Mouse (Mus musculus): ENCODE measurements around the gene Senp2. TPM values are rescaled to one million over a fixed set of nuclear protein-coding genes. Genes with fewer than 3 reads are reported as not detected.
A peak's percentile ranks its signal among the peaks of the same experiment; 100 is the strongest.
"Not testable (repeated sequence)": the region's sequence is repeated elsewhere in the genome, so short reads cannot be mapped to it uniquely, and the experiment has no call there.

The Senp2 gene
- total RNA-seq (2014; fragmentation: Nextera tagmentation): 54.3 and 57.0 TPM in 2 replicates
- 50.2 and 52.0 TPM in 2 replicates for total RNA-seq (2017)

DNA sequence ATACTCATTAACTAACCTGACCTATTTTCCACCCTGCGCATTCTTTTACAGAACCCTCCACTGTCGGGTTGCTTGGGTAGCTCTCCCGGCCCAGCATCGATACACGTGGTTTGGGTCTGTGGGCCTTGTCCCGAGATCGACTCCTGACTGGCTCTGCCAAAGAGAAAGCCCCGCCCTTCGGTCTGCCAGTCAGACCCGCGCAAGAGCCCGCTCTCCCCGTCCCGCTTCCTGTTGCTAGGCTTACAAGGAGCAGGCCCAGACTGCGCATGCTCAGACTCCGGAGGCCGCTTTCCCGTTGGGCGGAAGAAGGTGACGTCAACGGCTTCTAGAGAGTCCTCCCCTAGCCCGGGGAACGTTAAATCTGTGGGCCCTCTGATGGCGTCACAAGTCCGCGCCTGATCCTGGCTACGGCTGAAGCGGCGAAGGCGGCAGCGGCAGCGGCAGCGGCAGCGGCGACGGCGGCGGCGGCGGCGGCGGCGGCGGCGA, at the start of gene Senp2:
Gene Senp2 (plus strand): TSS at position 386 of the 486 bp plus-strand sequence.
- peak; percentile 99 for ATAC-seq (replicated peaks; ENCODE audit: low FRiP score, low TSS enrichment, poor library complexity, severe bottlenecking)

DNA sequence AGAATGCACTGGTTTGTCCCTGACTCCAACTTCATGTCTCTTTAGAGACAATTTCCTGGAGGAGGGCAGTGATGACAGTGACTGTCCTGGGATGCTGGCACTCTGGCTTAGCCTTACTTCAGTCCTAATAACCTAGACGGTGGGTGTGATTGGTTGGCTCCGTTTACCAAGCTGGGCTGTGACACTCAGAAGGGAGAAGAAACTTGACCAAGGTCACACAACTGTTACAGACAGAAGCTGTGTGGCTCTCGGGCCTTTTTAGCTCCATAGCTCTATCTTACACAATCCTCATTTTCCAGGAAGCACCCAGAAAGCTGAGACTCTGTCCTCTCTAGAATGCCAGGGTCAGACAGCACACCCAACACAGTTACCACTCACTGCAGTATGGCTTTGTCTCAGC, 43.7 kb upstream of the Senp2 start:
- no peak for ATAC-seq (replicated peaks; ENCODE audit: low FRiP score, low TSS enrichment, poor library complexity, severe bottlenecking)

DNA sequence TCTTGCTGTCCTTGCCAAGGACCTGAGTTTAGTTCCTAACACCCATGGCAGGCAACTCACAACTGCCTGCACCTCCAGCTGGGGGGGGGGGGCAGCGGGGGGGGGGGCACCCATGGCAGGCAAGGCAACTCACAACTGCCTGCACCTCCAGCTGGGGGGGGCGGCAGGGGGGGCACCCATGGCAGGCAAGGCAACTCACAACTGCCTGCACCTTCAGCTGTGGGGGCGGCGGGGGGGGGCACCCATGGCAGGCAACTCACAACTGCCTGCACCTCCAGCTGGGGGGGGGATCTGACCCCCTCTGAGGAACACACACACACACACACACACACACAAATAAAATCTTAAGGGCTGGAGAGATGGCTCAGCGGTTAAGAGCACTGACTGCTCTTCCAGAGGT, 39.4 kb upstream of the Senp2 start:
- ATAC-seq (replicated peaks; ENCODE audit: low FRiP score, low TSS enrichment, poor library complexity, severe bottlenecking): no peak

DNA sequence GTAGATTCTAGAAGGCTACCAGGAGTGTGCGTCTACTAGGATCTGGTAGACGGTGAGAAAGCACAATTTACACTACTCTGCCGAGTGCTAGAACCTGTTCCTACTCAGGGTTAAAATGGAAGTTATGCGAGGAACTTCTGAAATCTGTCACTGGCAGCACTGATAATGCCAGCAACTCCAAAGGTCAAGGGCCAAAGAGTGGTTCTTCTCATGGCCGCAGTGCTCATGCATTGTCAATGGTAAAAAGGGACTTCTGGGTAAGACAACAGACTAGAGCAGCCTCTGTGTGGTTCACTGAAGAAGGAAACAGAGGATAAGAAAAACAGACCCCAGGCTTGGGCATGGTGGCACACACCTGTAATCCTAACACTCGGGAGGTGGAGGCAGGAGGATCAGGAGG, 38.7 kb upstream of the Senp2 start:
- ATAC-seq (replicated peaks; ENCODE audit: low FRiP score, low TSS enrichment, poor library complexity, severe bottlenecking): no peak

DNA sequence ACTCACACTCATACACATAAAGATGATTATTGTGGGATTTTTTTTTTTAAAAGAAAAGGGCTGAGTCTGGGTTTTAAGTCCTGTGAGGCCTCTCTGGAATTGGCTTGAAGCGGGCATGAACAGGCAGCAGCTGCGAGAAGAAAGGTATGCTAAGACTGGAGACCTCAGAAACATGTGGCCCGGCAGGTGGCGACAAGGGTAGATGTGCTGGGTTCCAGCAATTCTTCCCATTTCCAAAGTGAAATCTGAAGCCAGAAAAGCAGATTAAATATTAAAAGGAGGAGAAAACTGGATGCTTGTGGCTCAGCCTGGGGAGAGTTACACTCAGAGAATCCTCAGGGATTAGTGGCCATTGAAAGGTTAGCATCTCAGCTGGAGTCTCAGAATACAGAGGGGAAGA, 37.8 kb upstream of the Senp2 start:
- no peak for ATAC-seq (replicated peaks; ENCODE audit: low FRiP score, low TSS enrichment, poor library complexity, severe bottlenecking)

DNA sequence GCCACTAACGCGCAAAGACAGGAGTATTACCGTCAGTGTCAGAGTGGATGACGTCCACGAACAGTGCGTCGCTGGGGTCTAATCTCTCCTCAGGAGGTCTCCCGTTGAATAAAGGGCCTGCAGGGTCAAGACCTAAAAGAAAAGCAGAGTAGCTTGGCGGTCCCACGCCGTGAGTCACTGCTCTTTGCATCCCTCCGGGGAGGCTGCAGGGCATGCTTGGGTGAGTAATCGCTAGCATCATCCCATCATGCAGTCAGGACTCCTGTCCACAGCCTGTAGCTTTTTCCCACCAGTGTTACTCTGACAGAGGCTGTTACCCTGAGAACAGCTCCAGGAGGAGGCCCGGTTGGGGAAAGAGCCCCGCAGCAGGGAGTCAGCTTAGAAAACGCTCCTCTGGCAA, 33.1 kb upstream of the Senp2 start:
- ATAC-seq (replicated peaks; ENCODE audit: low FRiP score, low TSS enrichment, poor library complexity, severe bottlenecking): no peak

DNA sequence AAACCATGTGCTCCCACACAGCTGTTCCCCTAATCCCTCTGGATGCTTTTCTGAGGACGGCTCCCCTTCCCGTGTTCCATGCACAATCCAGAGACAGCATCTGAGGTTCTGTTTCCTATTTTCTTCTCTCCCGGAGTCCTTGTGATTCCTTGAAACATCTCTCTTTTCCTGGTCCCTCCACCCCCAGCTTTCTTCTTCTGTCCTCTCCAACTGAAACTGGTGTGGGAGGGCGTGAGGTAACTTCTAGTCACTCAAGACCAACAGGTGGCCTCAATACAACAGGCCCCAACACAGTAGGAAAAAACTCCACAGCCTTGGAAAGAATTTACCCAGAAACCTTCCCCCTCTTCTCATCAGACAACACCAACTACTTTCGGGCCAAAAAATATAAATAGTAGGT, 31.9 kb upstream of the Senp2 start:
- no peak for ATAC-seq (replicated peaks; ENCODE audit: low FRiP score, low TSS enrichment, poor library complexity, severe bottlenecking)

DNA sequence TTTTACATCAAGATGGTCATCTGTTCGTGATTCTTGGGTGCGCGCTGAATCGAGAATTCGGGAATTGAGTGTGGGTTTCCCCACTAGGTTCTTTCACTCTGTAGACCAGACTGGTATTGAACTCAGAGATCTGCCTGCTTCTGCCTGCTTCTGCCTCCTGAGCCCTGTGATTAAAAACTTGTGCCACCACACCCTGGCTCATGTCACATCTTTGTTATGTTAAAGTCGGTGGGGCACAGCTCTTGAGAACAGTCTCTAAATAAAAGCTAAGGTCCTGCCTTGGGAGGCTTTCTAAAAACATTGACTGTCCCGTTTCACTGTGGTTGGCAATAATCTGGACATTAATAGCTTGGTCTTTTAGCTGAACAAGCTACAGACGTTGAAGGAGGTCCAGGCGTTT, 26.1 kb upstream of the Senp2 start:
- no peak for ATAC-seq (replicated peaks; ENCODE audit: low FRiP score, low TSS enrichment, poor library complexity, severe bottlenecking)

DNA sequence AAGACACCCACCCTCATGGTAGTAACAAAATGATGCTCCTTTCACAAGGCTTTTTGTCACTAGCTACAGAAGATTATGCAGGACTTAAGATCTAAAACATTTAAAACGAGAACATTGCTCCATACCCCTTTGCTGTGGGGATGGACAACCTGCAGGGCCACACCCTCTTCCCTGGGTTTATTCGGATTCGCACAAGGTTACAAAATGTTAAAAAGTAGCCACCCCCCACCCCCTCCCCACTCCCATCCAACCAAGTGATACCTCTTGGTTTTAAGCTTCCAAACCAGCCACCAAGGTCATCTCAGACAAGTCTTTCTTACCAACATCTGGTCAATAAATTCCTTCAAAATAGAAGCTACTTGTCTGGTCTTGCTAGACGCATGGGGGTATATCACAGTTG, 25.7 kb upstream of the Senp2 start:
- no peak for ATAC-seq (replicated peaks; ENCODE audit: low FRiP score, low TSS enrichment, poor library complexity, severe bottlenecking)

DNA sequence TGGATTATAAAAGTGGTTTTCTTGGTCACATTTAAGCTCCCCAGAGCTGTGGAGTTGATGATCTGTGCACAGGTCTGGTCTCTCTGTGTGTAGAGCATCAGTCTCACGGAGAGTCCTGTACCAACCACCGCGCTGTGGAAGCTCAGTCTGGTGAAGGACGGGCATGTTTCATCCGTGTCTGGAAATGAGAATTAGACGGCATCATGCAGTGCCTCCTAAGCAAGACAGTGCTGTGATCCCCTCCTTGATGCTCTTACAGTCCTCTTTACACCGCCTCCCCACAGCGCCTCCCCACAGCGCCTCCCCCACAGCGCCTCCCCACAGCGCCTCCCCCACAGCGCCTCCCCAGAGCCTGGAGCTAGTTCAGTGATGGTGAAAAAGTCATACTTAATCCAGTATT, 25.2 kb upstream of the Senp2 start:
- no peak for ATAC-seq (replicated peaks; ENCODE audit: low FRiP score, low TSS enrichment, poor library complexity, severe bottlenecking)

DNA sequence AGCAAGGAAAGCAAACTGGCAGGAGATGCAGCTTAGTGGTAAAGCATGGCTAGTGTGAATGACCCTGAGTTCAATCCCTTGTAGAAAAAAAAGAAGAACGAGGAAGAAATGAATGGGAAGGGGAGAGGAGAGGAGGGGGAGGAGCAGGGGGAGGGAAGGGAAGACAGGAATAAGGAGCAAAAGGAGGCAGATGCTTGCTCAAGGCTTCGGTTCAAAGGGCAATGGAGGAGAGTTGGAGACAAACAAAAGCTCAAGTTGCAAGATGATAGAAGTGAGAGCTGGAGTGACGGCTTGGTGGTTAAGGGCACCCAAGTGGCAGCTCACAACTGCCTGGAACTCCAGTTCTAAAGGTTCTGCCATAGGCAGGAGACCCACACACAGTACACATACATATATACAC, 23.1 kb upstream of the Senp2 start:
- ATAC-seq (replicated peaks; ENCODE audit: low FRiP score, low TSS enrichment, poor library complexity, severe bottlenecking): no peak

DNA sequence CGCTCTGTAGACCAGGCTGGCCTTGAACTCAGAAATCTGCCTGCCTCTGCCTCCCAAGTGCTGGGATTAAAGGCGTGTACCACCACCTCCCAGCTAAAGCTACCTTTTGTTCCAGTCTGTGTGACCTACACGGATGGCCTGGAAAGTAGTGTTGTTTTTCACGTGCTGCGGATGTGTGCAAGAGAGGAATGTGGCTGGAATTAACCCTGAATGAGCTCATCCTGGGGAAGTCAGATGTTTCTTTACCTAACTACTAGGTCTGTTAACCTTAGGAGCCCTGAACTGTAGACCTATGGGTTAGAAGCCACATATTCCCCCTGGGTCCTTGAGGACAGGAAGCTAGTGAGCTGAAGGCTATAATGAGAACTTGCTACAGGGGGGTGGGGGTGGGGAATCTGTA, 21.3 kb upstream of the Senp2 start:
- ATAC-seq (replicated peaks; ENCODE audit: low FRiP score, low TSS enrichment, poor library complexity, severe bottlenecking): no peak

DNA sequence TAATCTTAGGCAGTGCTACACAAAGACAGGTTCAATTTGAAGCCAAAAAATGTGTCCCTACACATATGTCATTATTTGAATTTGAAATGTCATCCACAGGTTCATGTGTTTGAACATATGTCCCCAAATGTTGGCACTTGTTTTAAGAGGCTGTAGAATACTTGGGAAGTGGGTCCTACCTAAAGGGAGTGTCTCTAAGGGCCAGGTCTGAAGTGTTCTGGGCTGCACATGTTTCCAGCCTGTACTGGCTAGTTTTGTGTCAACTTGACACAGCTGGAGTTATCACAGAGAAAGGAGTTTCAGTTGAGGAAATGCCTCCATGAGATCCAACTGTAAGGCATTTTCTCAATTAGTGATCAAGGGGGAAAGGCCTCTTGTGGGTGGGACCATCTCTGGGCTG, 18.4 kb upstream of the Senp2 start:
- not testable (repeated sequence) for ATAC-seq (replicated peaks; ENCODE audit: low FRiP score, low TSS enrichment, poor library complexity, severe bottlenecking)

DNA sequence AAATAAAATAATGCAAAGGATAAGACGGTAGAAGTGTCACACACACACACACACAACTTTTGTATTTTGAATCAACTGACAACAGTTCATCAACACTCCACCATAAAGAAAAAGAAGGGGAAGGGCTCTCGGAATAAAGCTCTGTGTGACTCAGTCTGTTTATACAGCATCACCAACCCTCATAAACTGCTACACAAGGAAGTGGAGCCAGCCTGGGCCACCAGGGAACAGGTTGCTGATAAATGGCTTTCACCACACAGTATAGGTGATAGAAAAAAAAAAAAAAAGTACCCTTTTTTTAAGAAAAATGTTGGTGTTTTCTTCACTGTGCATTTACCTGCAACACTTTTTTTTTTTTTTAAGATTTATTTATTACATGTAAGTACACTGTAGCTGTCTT, 17.5 kb upstream of the Senp2 start:
- no peak for ATAC-seq (replicated peaks; ENCODE audit: low FRiP score, low TSS enrichment, poor library complexity, severe bottlenecking)

DNA sequence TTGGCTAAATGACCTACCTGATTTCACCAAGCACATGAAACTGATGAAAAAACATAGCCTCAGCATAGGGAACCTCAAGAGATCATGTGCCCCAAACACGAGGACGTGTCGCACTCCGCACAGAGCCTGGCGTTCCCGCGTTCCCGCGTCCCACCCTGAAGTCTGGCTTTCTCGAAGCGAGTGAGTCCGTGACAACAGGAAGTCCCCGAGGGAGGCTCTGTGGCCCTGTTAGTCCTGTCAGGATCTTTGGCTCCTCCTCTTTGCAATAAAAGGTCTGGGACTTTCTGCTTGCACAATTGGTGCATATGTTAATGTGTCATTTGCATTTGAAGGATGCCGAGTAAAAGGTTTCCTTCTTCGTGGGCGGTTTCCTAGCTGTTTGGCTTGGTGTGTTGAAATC, 14.0 kb upstream of the Senp2 start, which contains the start of gene Liph:
Gene Liph (minus strand): TSS at position 360 of the 400 bp plus-strand sequence.
- peak; percentile 43; the same call in 1 of the 2 replicates for ATAC-seq (replicated peaks; ENCODE audit: low FRiP score, low TSS enrichment, poor library complexity, severe bottlenecking)

DNA sequence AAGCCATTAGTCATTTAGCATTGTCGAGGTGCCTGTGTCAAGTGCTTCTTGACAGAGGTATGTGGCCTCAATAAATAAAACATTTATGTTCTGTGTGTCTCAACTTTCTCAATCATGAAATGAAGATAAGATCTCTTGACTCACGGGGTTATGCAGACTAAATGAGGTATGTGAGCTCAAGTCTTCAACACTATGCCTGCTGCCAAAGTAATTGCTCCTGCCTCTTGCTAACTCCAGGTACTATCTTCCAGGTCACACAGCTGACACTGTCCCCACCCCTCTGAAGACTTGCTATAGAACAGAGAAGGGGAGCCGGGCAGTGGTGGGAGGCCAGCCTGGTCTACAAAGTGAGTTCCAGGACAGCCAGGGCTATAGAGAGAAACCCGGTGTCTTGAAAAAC, 12.9 kb upstream of the Senp2 start:
- ATAC-seq (replicated peaks; ENCODE audit: low FRiP score, low TSS enrichment, poor library complexity, severe bottlenecking): no peak; the same call in 1 of the 2 replicates

DNA sequence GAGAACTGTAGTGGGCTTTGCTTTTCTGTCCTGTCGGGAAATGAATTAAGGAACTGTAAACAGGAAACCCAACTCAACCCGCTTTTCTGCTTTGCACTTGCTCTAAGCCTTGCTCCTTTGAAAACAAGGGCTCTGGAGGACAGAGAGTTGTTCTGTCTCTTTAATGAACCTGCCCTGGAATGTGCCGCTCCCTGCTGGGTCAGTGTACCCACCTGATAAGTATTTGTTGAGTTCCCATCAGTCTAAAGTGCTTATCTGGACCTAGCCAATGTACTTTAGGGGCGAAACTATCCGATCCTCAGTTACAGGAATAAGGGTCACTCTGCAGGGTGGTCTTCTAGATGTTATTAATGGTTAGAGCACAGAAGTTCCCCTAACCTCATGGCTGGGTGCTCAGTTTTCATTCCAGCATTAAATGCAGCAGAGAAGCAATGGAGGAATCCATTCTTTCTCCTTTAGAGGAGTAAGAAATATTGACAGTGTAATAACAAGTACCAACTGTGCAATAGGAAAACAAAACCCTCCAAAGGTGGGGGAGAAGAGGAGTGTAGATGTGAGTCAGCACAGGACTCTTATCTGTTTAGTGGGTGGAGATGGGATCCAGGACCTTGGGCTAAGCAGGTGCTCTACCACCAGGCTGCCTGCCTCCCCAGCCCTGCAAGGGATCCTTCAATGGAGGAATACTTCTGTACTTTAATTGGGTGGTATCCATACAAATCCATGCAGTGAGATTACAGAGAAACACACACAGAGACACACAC, 12.2 kb upstream of the Senp2 start:
- ATAC-seq (replicated peaks; ENCODE audit: low FRiP score, low TSS enrichment, poor library complexity, severe bottlenecking): peak; percentile 74

DNA sequence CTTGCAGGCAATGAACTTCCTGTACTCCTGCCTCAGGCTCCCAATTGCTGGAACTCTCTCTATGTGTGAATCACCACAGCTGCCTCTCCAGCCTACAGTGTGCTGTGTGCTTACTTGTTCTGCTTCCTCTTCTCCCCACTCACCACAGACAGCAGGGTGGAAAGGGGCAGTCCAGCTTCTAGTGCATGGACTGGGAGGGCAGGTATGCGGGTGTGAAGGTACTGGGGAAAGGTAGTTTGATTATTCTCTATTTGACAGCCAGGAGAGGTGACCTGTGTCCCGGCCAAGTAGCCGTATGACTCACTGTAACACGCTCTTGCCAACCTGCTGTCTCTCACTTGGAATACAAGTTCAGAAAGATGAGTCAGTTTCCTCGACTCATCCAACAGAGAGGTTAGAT, 11.2 kb upstream of the Senp2 start:
- no peak for ATAC-seq (replicated peaks; ENCODE audit: low FRiP score, low TSS enrichment, poor library complexity, severe bottlenecking)

DNA sequence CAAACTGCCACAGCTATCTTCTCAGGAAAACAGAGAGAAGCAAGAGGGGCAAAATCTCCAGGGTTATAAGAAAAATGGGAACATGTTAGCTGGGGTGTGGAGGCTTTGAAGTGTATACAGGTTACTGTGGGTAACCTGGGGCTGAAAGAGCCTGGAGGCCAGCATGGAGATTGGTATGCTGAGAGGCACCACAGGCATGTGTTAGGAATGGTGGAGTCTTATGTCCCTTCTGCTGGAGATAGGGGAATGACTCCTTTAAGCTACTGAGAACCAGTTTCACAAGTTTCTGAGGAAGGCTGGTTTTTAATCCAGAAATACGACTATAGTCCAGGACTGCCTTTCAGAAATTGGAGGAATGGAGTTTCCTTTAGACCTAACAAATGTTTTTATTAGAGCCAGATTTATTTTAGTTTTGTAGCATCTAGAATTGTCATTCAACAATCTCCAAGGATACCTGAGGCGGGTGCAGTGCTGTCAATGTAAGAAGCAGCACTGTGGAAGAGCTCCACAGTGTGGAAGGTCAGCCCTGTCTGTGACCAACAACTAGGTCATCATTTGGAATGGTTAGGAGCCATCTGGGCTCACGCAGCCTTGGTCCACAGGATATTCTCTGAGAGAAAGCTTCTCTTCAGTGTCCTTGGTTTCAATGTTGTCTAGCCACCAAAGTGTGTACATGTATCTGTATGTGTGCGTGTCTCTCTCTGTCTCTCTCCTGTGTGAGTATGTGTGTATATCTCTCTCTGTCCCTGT, 9.2 kb upstream of the Senp2 start:
- ATAC-seq (replicated peaks; ENCODE audit: low FRiP score, low TSS enrichment, poor library complexity, severe bottlenecking): no peak

DNA sequence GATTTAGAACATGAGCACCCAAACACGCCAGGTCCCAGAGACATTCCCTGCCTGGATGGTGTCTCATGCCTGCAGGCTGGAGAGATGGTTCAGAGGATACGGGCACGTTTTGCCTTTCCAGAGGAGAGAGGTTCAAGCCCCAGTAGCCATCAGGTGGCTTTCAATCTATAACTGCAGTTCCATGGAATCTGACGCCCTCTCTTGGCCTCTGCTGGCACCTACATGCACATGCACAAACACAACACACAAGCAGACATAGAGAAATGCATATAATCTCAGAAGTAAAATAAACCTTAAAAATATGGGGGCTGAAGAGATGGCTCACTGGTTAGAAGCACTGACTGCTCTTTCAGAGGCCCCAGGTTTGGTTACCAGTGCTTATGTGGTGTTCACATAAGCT, 8.1 kb upstream of the Senp2 start:
- no peak for ATAC-seq (replicated peaks; ENCODE audit: low FRiP score, low TSS enrichment, poor library complexity, severe bottlenecking)

DNA sequence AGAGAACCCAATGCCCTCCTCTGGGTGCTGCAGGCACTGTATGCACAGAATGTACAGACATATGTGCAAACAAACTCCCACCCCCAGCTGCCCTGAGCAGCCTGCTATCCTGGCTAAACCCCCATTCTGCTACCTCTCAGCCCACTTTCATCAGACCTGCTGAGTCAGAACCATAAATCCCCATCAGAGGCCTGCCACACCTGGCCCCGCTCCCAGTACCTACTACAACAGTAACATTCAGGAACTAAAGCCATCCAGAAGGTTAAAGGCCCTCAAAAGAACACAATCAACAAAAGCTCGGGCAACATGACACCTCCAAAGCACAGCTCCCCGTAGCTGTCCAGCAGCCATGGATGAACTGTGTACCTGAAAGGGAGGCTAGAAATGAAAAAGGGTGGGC, 7.7 kb upstream of the Senp2 start:
- ATAC-seq (replicated peaks; ENCODE audit: low FRiP score, low TSS enrichment, poor library complexity, severe bottlenecking): no peak
